Comparison of ENCODE assay signal across 22 mouse cellular contexts in the genomic region with DNA sequence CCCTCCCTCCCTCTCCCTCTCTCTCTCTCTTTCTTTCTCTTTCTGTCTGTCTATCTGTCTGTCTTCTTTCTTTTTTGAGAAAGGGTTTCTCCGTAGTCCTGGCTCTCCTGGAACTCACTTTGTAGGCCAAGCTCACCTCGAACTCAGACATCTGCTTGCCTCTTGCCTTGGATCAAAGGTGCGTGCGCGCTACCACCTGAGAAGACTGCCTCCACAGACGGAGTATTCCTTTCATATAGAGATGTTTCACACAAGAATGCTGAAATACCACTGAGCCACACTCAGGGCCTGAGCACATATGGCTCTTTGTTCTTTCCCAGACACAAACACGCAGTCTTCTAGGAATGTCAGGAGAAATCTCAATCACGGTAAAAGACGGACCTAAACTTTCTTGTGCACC.
"Had no signal": no experiment of that assay in that cellular context is flagged by ENCODE, and none has a peak within 500 bp of the region (broad histone marks: within the 10 kb centered on the region; RNA-seq: fewer than 3 reads in every experiment).

No protein-coding gene starts in this region.

- H3K4me1 ChIP-seq: limb, embryonic 15.5 days; liver, embryonic 15.5 days; lung, embryonic 15.5 days; midbrain, embryonic 10.5 days; midbrain, embryonic 12.5 days; midbrain, embryonic 13.5 days; midbrain, embryonic 15.5 days; neural tube, embryonic 12.5 days had no signal

- H3K36me3 ChIP-seq: limb, embryonic 10.5 days; limb, embryonic 12.5 days; limb, embryonic 13.5 days; limb, embryonic 15.5 days; liver, embryonic 12.5 days; liver, embryonic 13.5 days; liver, embryonic 15.5 days; lung, embryonic 15.5 days; midbrain, embryonic 10.5 days; midbrain, embryonic 12.5 days; midbrain, embryonic 13.5 days; midbrain, embryonic 15.5 days; neural tube, embryonic 12.5 days had no signal

- H3K27me3 ChIP-seq: limb, embryonic 13.5 days; limb, embryonic 15.5 days; liver, embryonic 12.5 days; liver, embryonic 13.5 days; lung, embryonic 15.5 days; midbrain, embryonic 12.5 days; midbrain, embryonic 13.5 days; midbrain, embryonic 15.5 days; neural tube, embryonic 12.5 days had no signal

- H3K9me3 ChIP-seq: limb, embryonic 10.5 days; limb, embryonic 12.5 days; limb, embryonic 13.5 days; limb, embryonic 15.5 days; liver, embryonic 12.5 days; liver, embryonic 13.5 days; liver, embryonic 15.5 days; lung, embryonic 15.5 days; midbrain, embryonic 10.5 days; midbrain, embryonic 12.5 days; midbrain, embryonic 13.5 days; midbrain, embryonic 15.5 days; neural tube, embryonic 12.5 days had no signal

- H3K4me3 ChIP-seq: limb, embryonic 10.5 days; limb, embryonic 12.5 days; limb, embryonic 13.5 days; limb, embryonic 15.5 days; liver, embryonic 12.5 days; liver, embryonic 13.5 days; liver, embryonic 15.5 days; lung, embryonic 15.5 days; megakaryocyte, embryonic 14.5 days; midbrain, embryonic 10.5 days; midbrain, embryonic 12.5 days; midbrain, embryonic 13.5 days; midbrain, embryonic 15.5 days; myocyte; neural tube, embryonic 12.5 days had no signal

- H3K27ac ChIP-seq: limb, embryonic 10.5 days; limb, embryonic 12.5 days; limb, embryonic 13.5 days; limb, embryonic 15.5 days; liver, embryonic 12.5 days; liver, embryonic 13.5 days; liver, embryonic 14.5 days; liver, embryonic 15.5 days; lung, embryonic 15.5 days; macrophage; midbrain, embryonic 10.5 days; midbrain, embryonic 12.5 days; midbrain, embryonic 13.5 days; midbrain, embryonic 15.5 days; neural tube, embryonic 12.5 days had no signal

- DNase-seq: left cerebral cortex, postnatal 4 days; liver; liver, embryonic 13.5 days; liver, postnatal 0 days; lung, adult 2 months; midbrain, embryonic 14.5 days had no signal
